Mouse (Mus musculus): ENCODE measurements around the gene Dnajc7.

GRCm38 (mm10) chr11:100540966-100541365, 79.0 kb downstream of the Dnajc7 start:
- TF ChIP-seq POLR2A (IDR thresholded peaks at IDR 0.05; ENCODE audit: borderline replicate concordance, extremely low read depth, insufficient read depth, insufficient read length, poor library complexity, severe bottlenecking) (no peak), CTCF (IDR thresholded peaks at IDR 0.05; ENCODE audit: borderline replicate concordance, extremely low read depth, insufficient read depth, insufficient read length) (no peak)

All from brain, embryonic 14.5 days (tissue).